Mouse (Mus musculus): Measurements from ENCODE around the gene Tbc1d5.

DNA sequence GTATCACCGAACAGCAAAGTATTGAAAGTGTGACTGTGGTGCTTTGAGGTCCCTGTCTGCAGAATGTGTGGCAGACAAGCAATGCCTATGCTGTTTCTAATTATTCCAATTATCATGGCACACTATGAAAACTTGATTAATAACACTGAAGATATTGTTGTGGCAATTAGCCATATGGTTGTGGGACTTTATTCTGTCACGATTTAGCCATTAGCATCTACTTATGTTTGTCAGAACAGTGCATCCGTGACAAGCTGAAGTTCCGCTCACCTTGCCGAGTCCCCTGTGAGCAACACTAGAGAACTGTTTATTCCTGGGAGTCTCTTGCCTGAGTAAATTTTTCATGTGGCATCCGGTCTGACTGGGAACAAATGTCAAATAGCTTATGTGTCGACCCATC, 281.3 kb downstream of the Tbc1d5 start:
- no peak for TF ChIP-seq CTCF (IDR thresholded peaks at IDR 0.05; ENCODE audit: insufficient read depth, low read length)
- no peak for TF ChIP-seq POLR2A (IDR thresholded peaks at IDR 0.05; ENCODE audit: borderline replicate concordance, extremely low read depth, low read depth, low read length)

Data from lung, adult 2 months (tissue).